ENCODE assay signal across 10 mouse cellular contexts in genomic region chr5:37247456-37247855, GRCm38 (mm10). TPM values are rescaled to one million over a fixed set of nuclear protein-coding genes. Genes with fewer than 3 reads are reported as not detected.
DNase-seq lines count a peak whose midpoint lies in the region; ATAC-seq lines count a peak whose summit lies in the region.
"Had no signal": no experiment of that assay in that cellular context is flagged by ENCODE, and none has a peak within 500 bp of the region (broad histone marks: within the 10 kb centered on the region; RNA-seq: fewer than 3 reads in every experiment).

No protein-coding gene starts in this region.

- H3K36me3 ChIP-seq in kidney, embryonic 15.5 days: no peaks in the 10 kb centered on the region
- no peaks in the 10 kb centered on the region for H3K36me3 ChIP-seq in embryonic facial prominence, embryonic 12.5 days
- peaks cover 1% of the 10 kb centered on the region; the same call in 1 of the 2 replicates for H3K36me3 ChIP-seq in hindbrain, embryonic 15.5 days
- H3K36me3 ChIP-seq in neural tube, embryonic 15.5 days: peaks cover 7% of the 10 kb centered on the region; the same call in 1 of the 2 replicates
- H3K36me3 ChIP-seq: liver, embryonic 13.5 days had no signal

- no peak overlapping the region for H3K27ac ChIP-seq in kidney, embryonic 15.5 days
- H3K27ac ChIP-seq in embryonic facial prominence, embryonic 12.5 days: no peak overlapping the region
- H3K27ac ChIP-seq in hindbrain, embryonic 15.5 days (replicated peaks): peak overlapping the region; percentile 97
- H3K27ac ChIP-seq in neural tube, embryonic 15.5 days (replicated peaks): peak overlapping the region; percentile 96
- H3K27ac ChIP-seq: liver, embryonic 13.5 days had no signal

- DNase-seq in kidney, postnatal 14 days: no peak
- no peak for DNase-seq in adrenal gland, postnatal 25 days
- no peak for DNase-seq in layer of hippocampus, adult 9-11 months
- no peak for DNase-seq in layer of hippocampus, adult 8-10 months (ENCODE audit: low spot score in 2 of 2)
- DNase-seq: liver, embryonic 13.5 days had no signal

- peaks cover 56% of the 10 kb centered on the region for H3K27me3 ChIP-seq in kidney, embryonic 15.5 days
- H3K27me3 ChIP-seq in embryonic facial prominence, embryonic 12.5 days: peaks cover 48% of the 10 kb centered on the region
- H3K27me3 ChIP-seq in hindbrain, embryonic 15.5 days: no peaks in the 10 kb centered on the region
- 0 out of 2 replicates have a peak, but pooled peaks cover 4% of the 10 kb centered on the region for H3K27me3 ChIP-seq in neural tube, embryonic 15.5 days (replicated peaks)

- H3K9ac ChIP-seq in kidney, embryonic 15.5 days: no peak overlapping the region
- H3K9ac ChIP-seq in embryonic facial prominence, embryonic 12.5 days: no peak overlapping the region
- peak overlapping the region; percentile 93 for H3K9ac ChIP-seq in hindbrain, embryonic 15.5 days
- peak overlapping the region; percentile 78 for H3K9ac ChIP-seq in neural tube, embryonic 15.5 days (replicated peaks)
- H3K9ac ChIP-seq: liver, embryonic 13.5 days had no signal

- H3K4me2 ChIP-seq in kidney, embryonic 15.5 days: peak overlapping the region; percentile 8; the same call in 1 of the 2 replicates
- peak overlapping the region; percentile 92 for H3K4me2 ChIP-seq in embryonic facial prominence, embryonic 12.5 days (replicated peaks)
- H3K4me2 ChIP-seq in hindbrain, embryonic 15.5 days: peak overlapping the region; percentile 83
- peak overlapping the region; percentile 90 for H3K4me2 ChIP-seq in neural tube, embryonic 15.5 days
- H3K4me2 ChIP-seq: liver, embryonic 13.5 days had no signal

- no peak overlapping the region for H3K4me3 ChIP-seq in kidney, embryonic 15.5 days (replicated peaks)
- peak overlapping the region; percentile 58; the same call in 1 of the 2 replicates for H3K4me3 ChIP-seq in embryonic facial prominence, embryonic 12.5 days
- H3K4me3 ChIP-seq in hindbrain, embryonic 15.5 days: peak overlapping the region; percentile 58
- H3K4me3 ChIP-seq in neural tube, embryonic 15.5 days (replicated peaks): peak overlapping the region; percentile 62
- H3K4me3 ChIP-seq: liver, embryonic 13.5 days; megakaryocyte, embryonic 14.5 days had no signal

- H3K4me1 ChIP-seq in kidney, embryonic 15.5 days: peaks cover 32% of the 10 kb centered on the region
- H3K4me1 ChIP-seq in embryonic facial prominence, embryonic 12.5 days: peaks cover 16% of the 10 kb centered on the region
- H3K4me1 ChIP-seq in hindbrain, embryonic 15.5 days (replicated peaks): peaks cover 77% of the 10 kb centered on the region
- peaks cover 88% of the 10 kb centered on the region for H3K4me1 ChIP-seq in neural tube, embryonic 15.5 days

- H3K9me3 ChIP-seq in kidney, embryonic 15.5 days (replicated peaks): no peaks in the 10 kb centered on the region
- no peaks in the 10 kb centered on the region for H3K9me3 ChIP-seq in embryonic facial prominence, embryonic 12.5 days
- no peaks in the 10 kb centered on the region for H3K9me3 ChIP-seq in hindbrain, embryonic 15.5 days
- no peaks in the 10 kb centered on the region for H3K9me3 ChIP-seq in neural tube, embryonic 15.5 days (replicated peaks)
- H3K9me3 ChIP-seq: liver, embryonic 13.5 days had no signal

- ATAC-seq in kidney, embryonic 15.5 days (replicated peaks; ENCODE audit: low FRiP score): no peak
- ATAC-seq in embryonic facial prominence, embryonic 12.5 days (ENCODE audit: insufficient number of reproducible peaks, insufficient read depth, low FRiP score, low TSS enrichment): no peak
- ATAC-seq in hindbrain, embryonic 15.5 days (ENCODE audit: low FRiP score, low read depth): no peak
- no peak for ATAC-seq in neural tube, embryonic 15.5 days (ENCODE audit: low FRiP score)

- 44% methylated on average over 4 of the region's 4 CpGs for WGBS in kidney, embryonic 15.5 days
- WGBS in embryonic facial prominence, embryonic 12.5 days: 64% methylated on average over 4 of the region's 4 CpGs
- 21% methylated on average over 4 of the region's 4 CpGs for WGBS in hindbrain, embryonic 15.5 days
- 34% methylated on average over 4 of the region's 4 CpGs for WGBS in neural tube, embryonic 15.5 days

RNA-seq across cellular contexts. Expression of gene Crmp1, which starts 5.7 kb away (rescaled TPM):
- polyA plus RNA-seq in kidney, embryonic 15.5 days (2015; fragmentation: Nextera tagmentation; extraction: Ambion mirVana): 11.7 and 18.2 TPM in 2 replicates
- polyA plus RNA-seq in embryonic facial prominence, embryonic 12.5 days (2016; fragmentation: Nextera tagmentation; extraction: Ambion mirVana): 49.5 and 61.2 TPM in 2 replicates
- 784 and 959 TPM in 2 replicates for polyA plus RNA-seq in hindbrain, embryonic 15.5 days (2015; fragmentation: Nextera tagmentation; extraction: Ambion mirVana)
- 679 and 807 TPM in 2 replicates for polyA plus RNA-seq in neural tube, embryonic 15.5 days (2015; fragmentation: Nextera tagmentation; extraction: Ambion mirVana)
- total RNA-seq in adrenal gland, postnatal 25 days (2021): 5.0 and 9.5 TPM in 2 replicates
- 100 to 1,000 TPM; 202 to 212 (median 207) TPM for total RNA-seq in layer of hippocampus, adult 8-10 months (2022)

Comparison
In these comparisons a context has a peak if more than half of its experiments do, and no peak if none do; other contexts are left out.
1. H3K27ac ChIP-seq: peak in hindbrain, embryonic 15.5 days (single experiment) and neural tube, embryonic 15.5 days (single experiment); none in kidney, embryonic 15.5 days (single experiment) and embryonic facial prominence, embryonic 12.5 days (single experiment).
2. H3K4me2 ChIP-seq: peak in every context shown above with its lines; median percentile 92 in embryonic facial prominence, embryonic 12.5 days; 90 in neural tube, embryonic 15.5 days; 83 in hindbrain, embryonic 15.5 days; 8 in kidney, embryonic 15.5 days.
3. H3K9ac ChIP-seq: peak in hindbrain, embryonic 15.5 days (single experiment) and neural tube, embryonic 15.5 days (single experiment); none in kidney, embryonic 15.5 days (single experiment) and embryonic facial prominence, embryonic 12.5 days (single experiment).
4. RNA of gene Crmp1, which starts 5.7 kb away (polyA plus RNA-seq): 784 to 959 TPM in hindbrain, embryonic 15.5 days and 679 to 807 TPM in neural tube, embryonic 15.5 days; 49.5 to 61.2 TPM in embryonic facial prominence, embryonic 12.5 days and 11.7 to 18.2 TPM in kidney, embryonic 15.5 days; every median in the first group is over 10 times any median in the second.